Mouse (Mus musculus): Measurements from ENCODE around the gene Gipc2. TPM values are rescaled to one million over a fixed set of nuclear protein-coding genes. Genes with fewer than 3 reads are reported as not detected.

Gene Gipc2
- polyA plus RNA-seq, 1 experiment from 2014 or later: 10.8 TPM

DNA sequence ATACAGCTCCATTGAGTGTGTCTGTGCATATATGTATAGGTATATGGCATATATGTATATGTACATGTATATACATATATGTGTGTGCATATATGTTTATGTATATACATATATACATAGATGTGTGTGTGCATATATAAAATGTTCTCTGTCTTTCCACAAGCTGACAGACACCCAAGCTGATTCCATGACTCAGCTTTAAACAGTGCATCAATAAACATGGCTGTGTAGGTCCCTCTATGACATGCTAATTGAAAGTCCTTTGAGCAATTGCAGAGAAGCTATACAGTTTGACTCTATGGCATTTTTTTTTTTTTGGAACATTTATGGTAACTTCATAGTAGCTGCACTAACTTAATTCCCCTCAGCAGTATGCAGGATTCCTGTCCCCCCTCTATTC, 6.7 kb downstream of the Gipc2 start:
- Histone ChIP-seq H3K27me3 (ENCODE audit: insufficient read depth, poor library complexity, severe bottlenecking) (no peaks in the 10 kb centered on the region), H3K4me3 (no peak overlapping the region), H3K4me1 (peaks cover 16% of the 10 kb centered on the region), H3K27ac (no peak overlapping the region), H3K9me3 (no peaks in the 10 kb centered on the region), H3K36me3 (no peaks in the 10 kb centered on the region)
- DNase-seq (ENCODE audit: low spot score): no peak

DNA sequence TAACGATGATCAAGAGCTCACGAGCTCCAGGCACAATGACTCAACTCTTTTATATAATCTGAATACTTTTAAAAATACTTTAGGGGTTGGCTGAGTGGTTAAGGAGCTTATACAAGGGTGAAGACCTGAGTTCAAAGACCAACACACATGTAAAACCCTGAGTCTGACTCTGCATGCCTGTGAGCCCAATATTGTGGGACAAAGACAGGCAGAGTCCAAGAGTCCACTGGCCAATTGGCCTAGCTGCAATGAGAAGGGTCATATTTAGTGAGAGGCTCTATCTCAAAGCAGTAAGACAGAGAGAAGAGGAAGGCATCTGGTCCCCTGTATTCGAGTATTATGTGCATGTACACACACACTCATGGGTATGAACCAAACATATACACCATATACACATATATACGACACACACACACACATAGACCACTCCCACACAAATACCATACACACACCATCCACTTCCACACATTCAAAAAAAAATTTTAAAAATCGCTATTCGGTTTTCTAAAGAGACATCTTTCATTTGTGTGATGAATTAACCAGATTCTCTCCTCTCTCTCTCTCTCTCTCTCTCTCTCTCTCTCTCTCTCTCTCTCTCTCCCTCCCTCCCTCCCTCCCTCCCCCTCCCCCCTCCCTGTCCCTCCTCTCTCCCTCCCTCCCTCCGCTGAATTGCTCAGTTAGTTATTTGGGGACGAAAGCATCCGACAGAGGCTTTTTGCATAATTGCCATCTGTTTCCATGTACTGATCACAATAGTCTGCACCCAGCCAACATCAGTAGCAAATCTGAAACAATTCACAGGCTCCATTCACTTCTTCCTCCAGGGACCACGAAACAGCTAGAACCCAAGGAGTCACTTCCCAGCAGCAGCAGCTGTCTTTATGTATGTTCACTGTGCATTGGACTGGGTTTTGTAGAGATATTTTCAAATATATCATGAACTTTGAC, 7.4 kb downstream of the Gipc2 start:
- Histone ChIP-seq H3K9me3 (no peaks in the 10 kb centered on the region), H3K27ac (no peak overlapping the region), H3K36me3 (no peaks in the 10 kb centered on the region), H3K27me3 (ENCODE audit: insufficient read depth, poor library complexity, severe bottlenecking) (no peaks in the 10 kb centered on the region), H3K4me3 (no peak overlapping the region), H3K4me1 (peaks cover 20% of the 10 kb centered on the region)
- no peak for DNase-seq (ENCODE audit: low spot score)
- WGBS: 81% methylated on average over 10 of the region's 10 CpGs

DNA sequence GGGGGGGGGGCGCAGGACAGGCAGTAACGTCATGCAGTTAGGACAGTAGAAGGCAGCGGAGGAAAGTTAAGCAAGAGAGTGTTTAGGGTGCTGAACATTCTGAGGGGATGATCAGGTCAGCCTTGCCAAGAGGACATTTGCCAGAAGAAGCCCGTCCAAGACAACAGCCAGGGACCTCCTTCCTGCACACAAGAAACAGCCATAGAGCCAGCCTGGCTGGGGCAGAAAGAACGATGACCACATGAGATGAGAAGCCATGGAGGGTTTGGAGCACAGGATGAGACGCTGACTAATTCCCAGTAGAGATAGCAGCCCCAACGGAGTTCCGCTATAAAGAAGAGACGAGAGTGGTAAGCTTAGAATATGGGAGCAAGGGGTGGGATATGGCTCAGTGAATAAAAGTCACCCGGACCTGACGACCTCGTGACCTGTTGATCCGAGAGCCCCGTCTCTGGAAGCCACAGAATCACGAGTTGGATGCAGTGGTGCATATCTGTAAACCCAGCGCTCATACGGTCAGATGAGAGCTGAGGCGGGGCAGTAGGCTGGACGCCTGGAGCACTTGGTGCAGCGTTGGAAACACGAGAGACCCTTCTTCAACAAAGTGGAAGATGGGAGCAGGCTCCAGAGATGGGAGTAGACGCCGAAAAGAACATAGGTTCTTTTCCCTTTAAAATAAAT, 9.1 kb downstream of the Gipc2 start:
- WGBS: 75% methylated on average over 23 of the region's 23 CpGs
- H3K27ac ChIP-seq: no peak overlapping the region

DNA sequence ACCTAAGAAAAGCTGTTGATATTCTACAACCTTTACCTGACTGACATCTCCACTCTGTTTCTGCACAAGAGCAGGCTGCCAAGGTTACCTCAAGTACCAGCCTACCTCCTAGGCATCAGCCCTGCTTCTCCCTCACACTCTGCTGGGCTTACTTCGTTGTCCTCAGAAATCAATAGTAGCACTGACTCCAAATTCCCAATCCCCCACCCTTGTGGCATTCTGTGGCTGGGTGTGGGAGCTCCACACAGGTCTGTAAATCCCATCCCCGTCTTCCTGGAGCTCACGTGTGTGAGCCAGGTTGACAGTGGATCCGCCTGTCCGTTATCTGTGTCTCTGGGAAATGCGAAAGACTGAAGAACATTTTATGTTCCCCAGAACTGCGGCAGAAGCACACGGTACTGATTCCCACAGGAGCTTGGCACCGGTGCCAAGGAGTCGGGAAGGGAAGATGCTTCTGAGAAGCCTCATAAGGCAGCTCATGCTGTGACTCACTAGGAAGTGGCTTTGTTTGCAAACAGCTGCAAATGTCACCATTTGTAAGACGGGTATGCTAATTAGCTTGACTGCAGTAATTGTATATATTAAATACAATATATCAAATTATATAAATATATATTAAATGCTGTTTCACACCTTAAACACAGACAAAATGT, 10.6 kb downstream of the Gipc2 start:
- 41% methylated on average over 11 of the region's 11 CpGs for WGBS
- H3K4me1 ChIP-seq: peaks cover 29% of the 10 kb centered on the region
- H3K9me3 ChIP-seq: no peaks in the 10 kb centered on the region
- no peaks in the 10 kb centered on the region for H3K27me3 ChIP-seq (ENCODE audit: insufficient read depth, poor library complexity, severe bottlenecking)
- peak; percentile 64 for DNase-seq (ENCODE audit: low spot score)
- no peak overlapping the region for H3K27ac ChIP-seq
- H3K36me3 ChIP-seq: no peaks in the 10 kb centered on the region
- H3K4me3 ChIP-seq: no peak overlapping the region

More for the DNA sequence above, 9.1 kb downstream of the Gipc2 start:
- no peaks in the 10 kb centered on the region for H3K9me3 ChIP-seq
- no peaks in the 10 kb centered on the region for H3K27me3 ChIP-seq (ENCODE audit: insufficient read depth, poor library complexity, severe bottlenecking)
- H3K4me1 ChIP-seq: peaks cover 30% of the 10 kb centered on the region
- H3K36me3 ChIP-seq: no peaks in the 10 kb centered on the region
- peak; percentile 66 for DNase-seq (ENCODE audit: low spot score)
- H3K4me3 ChIP-seq: no peak overlapping the region

DNA sequence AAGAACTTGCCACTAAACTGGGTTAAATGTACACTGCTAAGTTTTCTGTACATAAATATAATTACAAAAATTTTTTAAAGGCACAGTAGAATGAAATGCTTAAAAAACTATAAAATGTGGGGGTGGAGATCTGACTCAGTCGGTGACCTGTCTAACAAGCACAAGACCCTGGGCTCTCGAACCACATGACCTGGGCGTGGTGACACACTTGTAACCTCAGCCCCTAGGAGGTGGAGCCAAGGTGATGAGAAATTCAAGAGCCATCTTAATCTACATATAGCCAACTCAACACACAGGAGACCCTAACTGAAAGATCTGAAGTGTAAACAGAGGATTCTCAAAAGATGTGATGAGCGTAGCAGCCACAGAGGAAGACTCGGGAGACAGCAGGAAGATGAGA, 11.9 kb downstream of the Gipc2 start:
- WGBS: 81% methylated on average over 5 of the region's 5 CpGs

DNA sequence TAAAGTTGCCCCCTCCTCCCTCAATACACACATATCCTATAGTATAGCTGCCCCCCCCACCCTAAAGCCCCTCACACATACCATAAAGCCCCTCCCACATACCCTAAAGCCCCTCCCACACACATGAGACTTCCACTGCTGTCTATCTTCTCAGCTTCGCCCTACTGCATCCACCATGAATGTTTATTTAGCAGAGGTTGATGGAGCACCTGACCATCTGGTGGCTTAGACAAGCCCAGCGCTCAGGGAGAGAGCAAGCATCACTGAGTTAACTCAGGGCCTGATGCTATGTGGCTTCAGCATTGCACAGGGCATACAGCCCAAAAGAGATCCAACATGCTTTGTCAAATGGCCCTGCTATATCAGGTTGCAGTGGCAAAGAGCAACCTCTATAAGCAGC, 12.9 kb downstream of the Gipc2 start:
- peak; percentile 69 for DNase-seq (ENCODE audit: low spot score)
- 93% methylated on average over 2 of the region's 2 CpGs for WGBS
- H3K4me3 ChIP-seq: no peak overlapping the region
- H3K4me1 ChIP-seq: peaks cover 40% of the 10 kb centered on the region
- H3K27ac ChIP-seq: no peak overlapping the region
- H3K27me3 ChIP-seq (ENCODE audit: insufficient read depth, poor library complexity, severe bottlenecking): no peaks in the 10 kb centered on the region
- no peaks in the 10 kb centered on the region for H3K9me3 ChIP-seq
- H3K36me3 ChIP-seq: no peaks in the 10 kb centered on the region

More for the DNA sequence above, 11.9 kb downstream of the Gipc2 start:
- Histone ChIP-seq H3K4me3 (no peak overlapping the region), H3K27me3 (ENCODE audit: insufficient read depth, poor library complexity, severe bottlenecking) (no peaks in the 10 kb centered on the region), H3K4me1 (peaks cover 39% of the 10 kb centered on the region), H3K27ac (no peak overlapping the region), H3K36me3 (no peaks in the 10 kb centered on the region), H3K9me3 (no peaks in the 10 kb centered on the region)
- DNase-seq (ENCODE audit: low spot score): peak; percentile 74

DNA sequence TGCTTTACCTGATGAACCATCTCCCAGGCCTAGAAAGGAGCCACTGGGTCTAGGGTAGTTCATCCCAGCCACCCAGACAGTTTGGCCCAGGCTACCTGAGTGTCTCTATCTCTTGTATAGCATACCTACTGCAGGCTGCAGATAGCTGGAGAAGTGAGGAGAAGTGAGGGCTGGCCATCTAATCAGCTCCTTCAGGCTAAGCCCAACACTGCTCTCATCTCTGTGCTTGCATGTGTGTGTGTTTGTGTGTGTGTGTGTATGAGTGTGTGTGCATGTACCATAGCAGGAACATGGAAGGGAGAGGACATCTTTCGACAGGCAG, 13.6 kb downstream of the Gipc2 start:
- H3K9me3 ChIP-seq: no peaks in the 10 kb centered on the region
- 0 out of 2 replicates have a peak overlapping the region, but pooled peaks have one; percentile 46 for H3K4me3 ChIP-seq
- peak; percentile 84 for DNase-seq (ENCODE audit: low spot score)
- H3K27me3 ChIP-seq (ENCODE audit: insufficient read depth, poor library complexity, severe bottlenecking): no peaks in the 10 kb centered on the region
- H3K4me1 ChIP-seq: peaks cover 46% of the 10 kb centered on the region
- 90% methylated on average over 1 of the region's 1 CpGs for WGBS
- no peaks in the 10 kb centered on the region for H3K36me3 ChIP-seq
- H3K27ac ChIP-seq: peak overlapping the region; percentile 70; the same call in 1 of the 2 replicates

DNA sequence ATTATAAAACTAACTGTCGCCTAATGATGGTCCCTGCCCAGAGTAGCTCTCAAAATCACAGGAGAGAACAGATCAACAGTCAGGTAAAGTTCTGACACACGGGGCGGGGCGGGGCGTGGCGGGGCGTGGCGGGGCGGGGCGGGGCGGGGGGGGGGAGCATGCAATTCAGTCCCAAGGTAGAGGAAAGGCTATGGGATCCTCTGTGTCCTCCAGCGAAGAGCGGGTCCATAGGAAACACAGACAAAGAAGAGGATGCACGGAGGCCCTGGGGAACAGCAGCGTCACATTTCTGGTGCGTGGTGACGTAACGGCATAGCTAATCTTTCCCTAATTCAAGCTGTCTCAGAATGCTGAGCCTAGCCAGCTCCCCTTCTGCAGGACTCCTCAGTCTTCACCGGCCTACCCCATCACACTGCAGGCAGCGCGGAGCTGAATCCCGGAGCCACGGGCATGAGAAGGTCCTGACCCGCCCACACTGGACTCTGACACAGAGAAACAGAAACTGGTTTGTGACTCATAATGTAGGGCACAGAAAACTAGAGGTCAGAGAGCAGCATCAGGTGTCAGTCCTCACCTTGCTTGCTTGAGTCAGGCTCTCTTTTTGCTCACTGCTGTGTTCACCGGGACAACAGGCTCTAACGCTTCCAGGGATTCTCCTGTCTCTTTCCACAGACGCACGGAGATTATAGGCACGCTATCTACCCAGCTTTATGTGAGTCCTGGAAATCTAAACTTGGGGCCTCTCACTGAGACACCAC, 14.1 kb downstream of the Gipc2 start:
- Histone ChIP-seq H3K27ac (peak overlapping the region; percentile 70), H3K4me3 (peak overlapping the region; percentile 46), H3K9me3 (no peaks in the 10 kb centered on the region), H3K27me3 (ENCODE audit: insufficient read depth, poor library complexity, severe bottlenecking) (no peaks in the 10 kb centered on the region), H3K36me3 (no peaks in the 10 kb centered on the region), H3K4me1 (peaks cover 52% of the 10 kb centered on the region)
- WGBS: 40% methylated on average over 28 of the region's 29 CpGs
- peak; percentile 73 for DNase-seq (ENCODE audit: low spot score)

DNA sequence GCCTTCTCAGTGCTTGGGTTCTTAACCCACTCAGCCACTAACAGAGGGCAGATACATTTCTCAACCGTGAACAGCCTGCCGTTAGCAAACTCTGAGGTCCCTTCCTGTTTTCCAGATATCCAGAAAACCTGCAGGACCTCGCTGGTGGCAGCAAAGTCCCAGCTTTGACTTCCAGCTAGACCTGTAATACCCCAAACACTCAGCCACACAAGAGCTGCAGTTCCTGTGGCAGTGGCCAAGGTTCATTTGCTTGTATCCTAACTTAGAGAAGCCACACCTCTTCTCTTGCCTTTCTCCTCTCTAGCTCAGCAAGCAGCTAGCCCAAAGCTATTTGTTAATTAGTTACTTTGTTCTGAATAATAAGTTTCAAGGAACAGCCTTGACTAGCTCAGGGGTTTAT, 16.2 kb downstream of the Gipc2 start:
- peaks cover 61% of the 10 kb centered on the region for H3K4me1 ChIP-seq
- DNase-seq (ENCODE audit: low spot score): peak; percentile 63
- no peaks in the 10 kb centered on the region for H3K36me3 ChIP-seq
- WGBS: 33% methylated on average over 3 of the region's 3 CpGs
- no peaks in the 10 kb centered on the region for H3K9me3 ChIP-seq
- H3K27ac ChIP-seq: 0 out of 2 replicates have a peak overlapping the region, but pooled peaks have one; percentile 22
- no peak overlapping the region for H3K4me3 ChIP-seq
- H3K27me3 ChIP-seq (ENCODE audit: insufficient read depth, poor library complexity, severe bottlenecking): no peaks in the 10 kb centered on the region

DNA sequence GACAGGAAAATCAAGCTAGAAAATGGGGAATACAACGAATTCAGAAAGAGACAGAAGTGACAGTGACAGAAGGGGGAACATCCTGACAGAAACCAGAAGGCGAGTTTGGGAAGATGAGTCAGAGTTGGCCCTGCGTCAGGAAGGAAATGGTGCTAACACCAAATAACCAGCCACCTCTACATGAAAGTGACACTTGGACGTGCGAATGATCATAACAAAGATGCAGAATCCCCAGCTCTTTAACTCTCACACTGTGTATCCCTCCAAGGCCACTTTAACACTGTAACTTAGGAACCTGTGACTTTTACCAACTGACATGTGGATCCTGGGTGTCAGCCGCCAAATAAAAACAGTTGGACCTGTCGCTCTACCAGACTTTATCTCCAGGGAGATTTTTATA, 16.6 kb downstream of the Gipc2 start:
- peak; percentile 61 for DNase-seq (ENCODE audit: low spot score)
- Histone ChIP-seq H3K27ac (0 out of 2 replicates have a peak overlapping the region, but pooled peaks have one; percentile 22), H3K27me3 (ENCODE audit: insufficient read depth, poor library complexity, severe bottlenecking) (no peaks in the 10 kb centered on the region), H3K36me3 (no peaks in the 10 kb centered on the region), H3K4me3 (no peak overlapping the region), H3K4me1 (peaks cover 61% of the 10 kb centered on the region), H3K9me3 (no peaks in the 10 kb centered on the region)
- 50% methylated on average over 7 of the region's 7 CpGs for WGBS

DNA sequence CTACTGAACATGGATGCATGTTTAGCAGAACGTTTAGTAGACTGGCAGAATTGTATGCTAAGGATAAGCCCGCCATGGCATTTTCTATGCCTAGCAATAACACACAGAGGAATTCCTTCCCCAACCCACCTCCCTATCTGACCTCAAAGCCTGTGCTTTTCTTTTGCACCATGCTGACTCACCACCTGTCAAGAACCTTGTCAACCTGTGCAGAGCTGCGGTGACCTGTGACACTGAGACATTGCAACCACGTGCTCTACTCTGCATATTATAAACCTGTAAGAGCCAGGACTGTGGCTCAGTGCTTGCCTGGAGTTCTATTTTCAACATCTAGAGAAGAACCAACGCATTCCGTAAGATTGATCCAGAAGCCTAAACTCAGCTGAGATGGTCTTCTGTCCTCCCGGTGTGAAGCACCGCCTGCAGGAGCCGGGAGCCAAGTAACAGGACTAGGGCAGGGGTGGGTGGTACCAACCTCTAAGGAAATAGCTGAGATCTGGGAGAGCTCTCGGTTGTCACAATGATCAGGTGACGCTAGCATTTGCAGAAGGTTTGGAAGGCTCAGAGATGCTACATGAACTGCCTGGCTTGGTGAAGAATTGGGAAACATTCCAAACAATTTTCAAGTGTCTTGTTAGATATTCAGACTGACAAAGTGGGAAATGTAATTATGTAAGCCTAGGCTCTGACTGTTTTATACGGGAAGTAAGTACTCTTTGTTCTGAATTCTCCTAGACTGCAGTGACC, 18.8 kb downstream of the Gipc2 start:
- Histone ChIP-seq H3K27me3 (ENCODE audit: insufficient read depth, poor library complexity, severe bottlenecking) (no peaks in the 10 kb centered on the region), H3K9me3 (no peaks in the 10 kb centered on the region), H3K27ac (peak overlapping the region; percentile 57; the same call in 1 of the 2 replicates), H3K4me1 (peaks cover 61% of the 10 kb centered on the region), H3K36me3 (no peaks in the 10 kb centered on the region), H3K4me3 (no peak overlapping the region)
- 48% methylated on average over 12 of the region's 12 CpGs for WGBS
- no peak for DNase-seq (ENCODE audit: low spot score)

DNA sequence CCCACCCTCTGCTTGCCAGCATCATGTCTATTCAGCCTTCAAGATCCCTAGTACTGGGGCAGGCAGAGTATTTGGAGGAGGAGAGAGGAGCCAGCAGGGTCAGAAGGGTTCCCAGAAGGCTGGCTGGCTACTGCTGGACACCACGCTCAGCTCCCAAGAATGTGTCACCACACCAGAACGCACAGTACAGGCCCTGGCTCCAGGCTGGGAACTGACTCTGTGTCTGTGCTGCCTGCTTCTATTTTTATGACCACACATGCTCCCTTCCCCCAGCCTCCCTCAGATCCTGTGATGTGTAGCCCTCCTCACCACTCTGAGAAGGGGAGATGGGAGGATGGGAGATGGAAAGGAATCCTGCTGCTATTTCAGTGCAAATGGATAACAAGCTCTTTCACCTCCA, 20.8 kb downstream of the Gipc2 start:
- Histone ChIP-seq H3K27me3 (ENCODE audit: insufficient read depth, poor library complexity, severe bottlenecking) (no peaks in the 10 kb centered on the region), H3K4me3 (0 out of 2 replicates have a peak overlapping the region, but pooled peaks have one; percentile 24), H3K27ac (peak overlapping the region; percentile 90), H3K9me3 (no peaks in the 10 kb centered on the region), H3K36me3 (no peaks in the 10 kb centered on the region), H3K4me1 (peaks cover 53% of the 10 kb centered on the region)
- 23% methylated on average over 2 of the region's 2 CpGs for WGBS
- peak; percentile 91 for DNase-seq (ENCODE audit: low spot score)

All from heart, embryonic 10.5 days (tissue).